Mouse (Mus musculus) kidney, adult 8-10 months (tissue): ENCODE results near the gene Maml3.

Source experiments
- DNase-seq, 2 experiments: peaks; one replicate each; pipeline ENCODE4 v3.0.0; 2022

The Maml3 gene

GRCm38 (mm10) chr3:52104636-52105151 is at the start of gene Maml3:
TSS of gene Maml3 (minus strand) at chr3:52105076.
- peak; percentile 87 to 90 for DNase-seq

DNA sequence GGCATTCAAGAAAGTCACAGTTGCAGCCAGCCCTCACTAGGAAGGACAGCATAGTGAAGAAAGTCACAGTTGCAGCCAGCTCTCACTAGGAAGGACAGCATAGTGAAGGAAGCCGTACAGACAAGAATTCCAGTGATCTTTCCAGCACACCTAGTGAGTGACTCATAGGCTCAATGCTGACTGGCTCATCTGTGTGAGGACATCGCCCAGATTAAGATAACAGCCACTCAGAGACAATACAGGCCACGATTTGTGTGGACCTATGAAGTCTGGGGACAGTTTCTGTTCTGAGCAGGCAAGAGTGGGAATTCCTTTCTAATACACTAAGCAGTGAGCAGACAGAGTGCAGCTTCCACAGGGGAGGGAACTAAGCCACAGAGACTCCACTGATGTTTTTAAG is 46.3 kb upstream of the Maml3 start:
- DNase-seq: no peak

- no peak for DNase-seq
Measured at GRCm38 (mm10) chr3:52148301-52148700, 43.4 kb upstream of the Maml3 start.

GRCm38 (mm10) chr3:52144776-52145460 is 40.0 kb upstream of the Maml3 start:
- no peak for DNase-seq

- no peak for DNase-seq
Measured at GRCm38 (mm10) chr3:52143017-52143416, 38.1 kb upstream of the Maml3 start.

DNA sequence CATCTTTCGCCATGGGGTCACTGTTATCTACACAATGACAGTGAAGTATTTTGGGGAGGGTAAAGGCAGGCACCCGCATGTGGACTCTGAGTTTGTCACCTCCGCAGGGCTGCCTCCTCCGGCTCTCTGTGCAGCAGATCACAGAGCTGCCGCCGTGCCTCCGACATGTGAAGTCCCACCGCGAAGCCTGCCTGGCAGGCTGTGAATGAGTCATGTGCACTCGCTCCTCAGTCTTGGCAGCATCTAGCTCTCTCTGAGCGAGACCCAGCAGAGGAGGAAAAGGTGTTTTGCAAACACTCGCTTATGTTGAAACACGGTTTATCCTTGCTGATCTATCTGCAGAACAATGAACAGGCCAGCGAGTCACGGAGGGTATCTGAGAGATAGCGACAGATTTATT is 35.3 kb upstream of the Maml3 start:
- DNase-seq: no peak

DNA sequence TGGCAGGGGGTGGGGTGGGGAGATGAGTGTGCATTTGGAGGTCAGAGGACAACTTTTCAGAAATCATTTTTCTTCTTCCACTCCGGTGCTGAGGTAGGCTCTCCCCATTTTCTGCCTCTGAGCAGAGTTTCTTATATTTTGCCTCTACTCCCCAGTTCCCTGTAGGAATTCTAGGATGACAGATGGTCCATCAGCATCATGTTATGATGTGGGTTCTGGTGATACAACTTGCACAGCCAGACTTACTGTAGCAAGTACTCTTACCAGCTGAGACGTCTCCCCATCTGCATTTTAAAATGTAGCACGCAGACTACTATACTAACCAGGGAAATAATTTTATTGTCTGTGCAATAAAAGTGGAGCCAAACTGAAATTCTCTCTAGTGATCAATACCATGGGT is 20.5 kb upstream of the Maml3 start:
- no peak for DNase-seq

GRCm38 (mm10) chr3:52120858-52121257 is 16.0 kb upstream of the Maml3 start:
- no peak for DNase-seq

DNA sequence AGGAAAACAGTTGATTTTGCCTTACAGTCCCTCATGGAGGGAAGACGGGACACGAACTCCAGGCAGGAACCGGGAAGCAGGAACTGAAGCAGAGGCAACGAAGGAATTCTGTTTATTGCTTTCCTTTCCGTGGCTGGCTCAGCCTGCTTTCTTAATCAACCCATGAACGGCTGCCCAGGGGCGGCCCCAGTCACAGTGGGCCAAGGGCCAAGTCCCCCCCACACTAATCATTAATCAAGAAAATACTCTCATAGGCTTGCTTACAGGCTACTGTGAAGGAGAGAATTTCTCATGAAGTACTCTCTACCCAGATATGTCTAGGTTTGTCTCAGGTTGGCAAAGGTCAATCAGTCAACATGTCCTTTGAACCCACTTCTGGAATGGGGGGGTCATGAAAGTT is 14.3 kb upstream of the Maml3 start:
- peak; percentile 34 to 47 for DNase-seq

GRCm38 (mm10) chr3:52115421-52115820 is 10.5 kb upstream of the Maml3 start:
- no peak for DNase-seq

DNA sequence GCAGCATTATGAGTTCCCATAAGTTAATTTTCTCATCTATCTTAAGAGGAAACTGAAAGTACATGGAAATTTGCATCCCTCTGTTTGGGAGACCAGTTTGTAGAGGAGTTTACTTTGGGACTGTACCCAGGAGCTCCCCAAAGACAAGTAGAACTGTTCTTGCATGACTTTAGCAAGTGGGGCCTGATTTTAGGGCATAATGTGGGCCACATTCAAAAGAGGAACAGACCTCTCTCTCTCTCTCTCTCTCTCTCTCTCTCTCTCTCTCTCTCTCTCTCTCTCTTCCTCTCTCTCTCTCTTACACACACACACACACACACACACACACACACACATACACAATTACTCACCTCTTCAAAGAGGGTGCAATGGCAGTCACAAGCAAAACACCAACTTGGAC is 3.2 kb upstream of the Maml3 start:
- DNase-seq: no peak

DNA sequence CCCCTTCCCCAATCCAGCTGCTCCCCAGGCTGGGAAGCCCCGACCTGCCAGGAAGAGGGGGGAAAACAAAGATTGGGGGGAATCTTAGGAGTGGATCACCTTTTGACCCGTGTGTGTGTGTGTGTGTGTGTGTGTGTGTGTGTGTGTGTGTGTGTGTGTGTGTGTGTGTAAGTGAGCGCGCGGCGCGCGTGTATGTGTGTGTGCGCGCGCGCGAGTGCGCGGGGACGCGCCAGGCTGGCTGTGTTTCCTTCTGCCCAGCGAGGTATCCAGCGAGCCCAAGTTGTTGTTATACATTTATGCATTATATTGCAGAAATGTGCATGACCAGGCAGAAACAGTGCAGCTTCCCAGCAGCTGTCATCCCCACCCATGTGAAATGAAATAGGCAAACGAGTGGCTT is 280 bp upstream of the Maml3 start:
- DNase-seq: peak; percentile 16 to 36

GRCm38 (mm10) chr3:52104208-52104607 is 668 bp downstream of the Maml3 start:
- DNase-seq: no peak

DNA sequence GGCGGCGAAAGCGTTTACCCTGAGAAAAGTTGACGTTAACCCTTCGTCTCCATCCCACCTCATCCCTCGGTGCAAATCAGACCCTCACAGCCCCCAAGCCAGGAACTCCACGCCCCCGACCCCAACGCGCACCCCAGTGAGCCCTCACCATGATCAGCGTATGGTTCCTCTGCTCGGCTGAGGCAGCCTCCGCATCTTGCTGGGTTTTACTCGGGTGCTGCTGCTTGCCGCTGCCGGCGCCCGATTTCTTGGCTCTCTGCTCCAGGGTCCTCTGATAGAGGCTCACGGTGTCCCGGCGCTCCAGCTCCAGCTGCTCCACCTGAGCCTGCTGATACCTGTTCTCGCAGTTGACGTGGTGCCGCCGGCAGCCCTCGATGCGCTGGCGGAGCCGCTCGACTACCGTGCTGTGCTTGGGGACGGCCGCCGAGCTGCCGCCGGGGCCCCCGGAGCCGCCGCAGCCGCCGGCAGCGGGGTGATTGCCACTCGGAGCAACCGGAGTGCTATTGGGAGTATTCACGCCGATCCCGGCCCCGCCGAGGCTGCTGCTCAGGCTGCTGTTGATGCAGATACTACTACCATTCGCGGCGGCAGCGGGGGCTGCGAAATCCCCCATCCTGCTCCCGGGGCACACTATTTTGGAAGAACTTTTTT is 1.2 kb downstream of the Maml3 start:
- DNase-seq: peak; percentile 37 to 45

DNA sequence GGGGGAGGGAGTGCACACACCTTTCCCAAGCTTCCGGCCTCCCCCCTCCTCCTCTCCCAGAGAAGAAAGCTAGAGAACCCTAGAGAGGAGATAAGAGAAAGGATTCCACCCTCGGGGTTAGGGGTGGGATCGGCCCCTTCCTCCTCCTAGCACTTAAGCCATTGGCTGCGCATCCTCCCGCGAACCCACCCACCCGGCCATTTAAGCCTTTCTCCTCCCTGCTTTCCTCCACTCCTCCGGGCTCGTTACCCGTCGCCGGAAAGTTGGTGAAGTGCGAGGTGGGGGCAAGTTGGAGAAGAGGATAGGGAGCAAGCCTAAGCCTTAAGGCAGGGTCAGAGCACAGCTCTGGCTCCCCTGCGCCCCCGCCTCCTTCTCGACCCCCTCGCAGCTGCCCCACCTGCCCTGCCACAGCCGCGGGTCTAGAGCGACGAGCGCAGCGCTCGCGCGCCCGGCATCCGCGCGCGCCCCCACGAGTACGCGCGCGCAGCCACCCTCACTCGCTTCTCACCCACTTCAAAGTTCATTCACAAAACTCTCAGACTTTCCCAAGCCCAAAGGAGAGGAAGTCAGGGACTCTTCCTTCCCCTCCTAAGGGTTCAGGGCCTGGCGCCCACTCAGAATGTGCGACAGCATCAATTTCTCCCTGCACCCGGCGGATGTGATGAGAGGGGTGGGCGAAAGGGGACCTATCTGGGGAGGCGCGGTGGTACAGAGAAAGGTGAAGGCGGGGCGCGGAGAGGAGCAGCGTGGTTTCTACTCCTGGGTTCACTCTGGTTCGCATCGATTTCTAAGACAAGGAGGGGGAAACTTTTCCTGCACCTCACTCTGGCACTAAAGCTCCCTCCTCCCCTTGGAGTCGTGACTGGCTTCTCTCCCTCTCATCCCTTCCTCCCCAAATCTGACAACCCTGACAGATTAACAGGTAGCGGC is 2.0 kb downstream of the Maml3 start:
- DNase-seq: peak; percentile 61 to 73

GRCm38 (mm10) chr3:52101977-52102600 is 2.8 kb downstream of the Maml3 start:
- peak; percentile 80 to 90 for DNase-seq

- peak in 1 of 2 experiments; percentile 7 for DNase-seq
Measured at GRCm38 (mm10) chr3:52101401-52101976, 3.4 kb downstream of the Maml3 start.

DNA sequence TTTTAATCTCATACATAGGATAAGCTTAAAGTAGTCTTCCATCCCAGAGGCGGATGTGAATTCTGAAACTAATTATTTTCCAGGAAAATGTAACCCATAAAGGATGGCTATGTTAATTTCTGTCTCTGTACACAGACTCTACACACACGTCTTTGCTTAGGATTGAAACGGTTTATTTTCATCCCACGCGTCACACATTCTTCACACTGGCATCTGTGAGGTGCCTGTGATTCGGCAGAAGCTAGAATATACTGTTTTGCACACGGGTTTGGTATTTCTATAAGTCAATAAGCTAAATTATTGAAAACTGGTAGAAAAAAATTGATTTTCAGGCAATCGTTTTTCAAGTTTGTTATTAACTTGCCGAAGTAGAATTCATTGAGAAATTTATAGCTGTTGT is 4.0 kb downstream of the Maml3 start:
- DNase-seq: no peak

- DNase-seq: no peak
Measured at GRCm38 (mm10) chr3:52100306-52100705, 4.6 kb downstream of the Maml3 start.

DNA sequence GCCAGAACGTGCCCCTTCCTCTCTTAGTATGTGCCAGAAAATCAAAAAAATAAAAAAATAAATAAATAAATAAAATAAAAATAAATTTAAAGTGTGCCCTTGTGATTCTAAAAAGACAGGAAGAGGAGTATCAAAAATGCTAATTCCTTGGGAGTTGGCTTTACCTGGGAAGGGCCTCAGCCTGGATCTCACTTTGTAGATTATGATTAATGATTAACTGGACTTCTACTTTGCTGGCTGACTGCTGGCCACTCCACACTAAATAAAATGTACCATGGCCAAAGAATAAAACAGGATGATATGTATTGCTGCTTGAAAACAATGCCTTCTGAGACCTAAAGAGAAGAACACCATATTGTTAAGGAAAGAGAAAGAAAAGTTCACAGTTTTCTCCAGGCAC is 5.6 kb downstream of the Maml3 start:
- no peak for DNase-seq

DNA sequence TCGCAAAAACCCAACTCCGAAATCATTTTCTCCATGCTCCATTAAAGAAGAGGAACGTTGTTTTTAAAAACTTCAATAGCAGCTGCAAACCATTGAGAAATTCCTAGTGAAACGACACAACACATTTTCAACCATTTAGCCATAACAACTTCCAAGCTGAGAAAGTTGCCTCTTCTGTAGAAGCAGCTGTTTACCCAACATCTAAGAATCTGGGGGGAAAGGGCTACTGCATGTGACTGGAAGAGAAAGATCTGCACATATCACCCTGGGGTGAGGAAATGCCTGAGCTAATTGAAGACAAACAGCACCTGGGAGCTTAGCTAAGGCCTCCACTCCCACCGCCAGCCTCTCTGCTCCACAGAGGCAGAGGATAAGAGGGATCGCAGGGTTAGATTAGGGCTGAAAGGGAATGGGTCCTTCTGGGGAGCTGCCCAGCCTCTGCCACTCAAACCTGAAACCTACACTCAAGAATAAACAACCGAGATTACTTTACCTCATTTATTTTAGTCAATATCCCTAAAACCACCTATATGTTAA is 13.5 kb downstream of the Maml3 start:
- no peak for DNase-seq

GRCm38 (mm10) chr3:52090230-52090873 is 14.5 kb downstream of the Maml3 start:
- DNase-seq: no peak
